Mouse (Mus musculus) stomach, embryonic 14.5 days (tissue): ENCODE results near the gene Trarg1. TPM values are rescaled to one million over a fixed set of nuclear protein-coding genes. Genes with fewer than 3 reads are reported as not detected.
"Not testable (repeated sequence)": the region's sequence is repeated elsewhere in the genome, so short reads cannot be mapped to it uniquely, and the experiment has no call there.

Experiments used
- ATAC-seq: fragments of 200-750 bp; cut with Nextera tagmentation; 2 replicates; pipeline ENCODE4 v1.8.0; 2017; ENCODE audit warnings: low read depth, moderate TSS enrichment; ENCODE audit not compliant: insufficient number of reproducible peaks, insufficient read depth, low FRiP score
- H3K27ac ChIP-seq: fragments of 300-500 bp; sonication (generic); 2 replicates; pipeline ENCODE4 v1.5.1; 2014; ENCODE audit warnings: mild to moderate bottlenecking, low read length, moderate library complexity, mixed read lengths
- H3K27me3 ChIP-seq: fragments of 300-500 bp; sonication (generic); 2 replicates; pipeline ENCODE4 v1.6.1; 2014; ENCODE audit warnings: low read length, control low read depth, mixed read lengths; ENCODE audit not compliant: control insufficient read depth, insufficient read depth
- H3K36me3 ChIP-seq: fragments of 300-500 bp; sonication (generic); 2 replicates; pipeline ENCODE4 v1.6.1; 2014; ENCODE audit warnings: mild to moderate bottlenecking, control low read depth, low read length, moderate library complexity, mixed read lengths; ENCODE audit not compliant: control insufficient read depth, insufficient read depth
- H3K4me1 ChIP-seq: fragments of 300-500 bp; sonication (generic); 2 replicates; pipeline ENCODE4 v1.6.1; 2014; ENCODE audit warnings: low read length, control low read depth, mixed read lengths; ENCODE audit not compliant: control insufficient read depth, insufficient read depth
- H3K4me2 ChIP-seq: fragments of 300-500 bp; sonication (generic); replicated peaks from 2 replicates; pipeline ENCODE4 v1.6.1; 2014; ENCODE audit warnings: low read depth, low read length, control low read depth
- H3K4me3 ChIP-seq: fragments of 300-500 bp; sonication (generic); 2 replicates; pipeline ENCODE4 v1.5.1; 2014; ENCODE audit warnings: low read depth, low read length, control low read depth
- H3K9ac ChIP-seq: fragments of 300-500 bp; sonication (generic); replicated peaks from 2 replicates; pipeline ENCODE4 v1.6.1; 2014; ENCODE audit warnings: low read depth, mild to moderate bottlenecking, control low read depth, low read length, moderate library complexity, mixed read lengths
- H3K9me3 ChIP-seq: fragments of 300-500 bp; sonication (generic); 2 replicates; pipeline ENCODE4 v1.6.1; 2016; ENCODE audit warnings: low read depth, low read length, control low read depth; ENCODE audit not compliant: control insufficient read depth
- WGBS: fragments of 180-500 bp; shearing (Covaris S2); extraction: QIAGEN DNeasy Blood & Tissue Kit; methylation state at CpG from one replicate; pipeline ENCODE4 v1.1.7; 2014; 5-methylcytosine and 5-hydroxymethylcytosine counted together
- polyA plus RNA-seq: library from polyadenylated mRNA; unstranded; fragments of >200 nt; fragmentation: Nextera tagmentation; extraction: Ambion mirVana; gene quantifications from 2 replicates; pipeline ENCODE4 v1.2.1, GENCODE M21; 2014

The Trarg1 gene
- 0.16 and 0.32 TPM in 2 replicates for polyA plus RNA-seq

DNA sequence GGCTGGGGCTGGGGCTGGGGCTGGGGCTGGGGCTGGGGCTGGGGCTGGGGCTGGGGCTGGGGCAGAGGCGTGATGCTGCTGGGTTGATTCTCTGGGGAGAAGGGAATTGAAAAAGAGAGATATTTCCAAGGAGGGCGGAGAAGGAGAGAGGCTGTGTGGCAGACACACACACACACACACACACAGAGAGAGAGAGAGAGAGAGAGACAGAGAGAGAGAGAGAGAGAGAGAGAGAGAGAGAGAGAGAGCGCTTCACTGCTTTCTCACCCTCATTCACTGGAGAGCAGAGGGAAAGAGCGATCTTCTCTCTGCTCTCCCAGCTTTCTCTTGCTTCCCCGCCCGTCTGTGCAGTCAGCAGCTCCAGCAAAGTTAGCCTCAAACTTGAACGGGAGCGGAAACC is at the start of gene Trarg1:
Gene Trarg1, plus strand, starts transcription at position 301 of the 400 bp plus-strand sequence.
- not testable (repeated sequence) for H3K9me3 ChIP-seq, H3K27me3 ChIP-seq, ATAC-seq, H3K27ac ChIP-seq, H3K4me2 ChIP-seq, H3K4me3 ChIP-seq, H3K4me1 ChIP-seq, H3K9ac ChIP-seq, H3K36me3 ChIP-seq
- WGBS: 38% methylated on average over 8 of the region's 8 CpGs

DNA sequence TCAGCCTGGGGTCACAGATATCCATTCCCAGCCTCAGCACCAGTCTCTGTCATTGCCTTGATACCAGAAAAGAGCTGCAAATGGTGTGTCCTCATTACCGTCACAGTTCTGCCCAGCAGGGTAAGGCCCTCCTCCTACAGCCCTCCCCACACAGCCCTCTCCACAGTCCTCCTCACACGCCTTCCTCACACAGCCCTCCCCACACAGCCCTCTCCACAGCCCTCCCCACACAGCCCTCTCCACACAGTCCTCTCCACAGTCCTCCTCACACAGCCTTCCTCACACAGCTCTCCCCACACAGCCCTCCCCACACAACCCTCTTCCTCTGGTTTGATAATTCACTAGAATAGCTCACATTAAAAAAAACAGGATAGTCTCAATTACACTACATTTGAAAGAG is 49.6 kb upstream of the Trarg1 start:
- Histone ChIP-seq H3K36me3 (no peaks in the 10 kb centered on the region), H3K27ac (no peak overlapping the region), H3K4me2 (no peak overlapping the region), H3K4me3 (no peak overlapping the region), H3K9ac (no peak overlapping the region), H3K4me1 (no peaks in the 10 kb centered on the region), H3K27me3 (0 out of 2 replicates have a peak, but pooled peaks cover 2% of the 10 kb centered on the region), H3K9me3 (no peaks in the 10 kb centered on the region)
- ATAC-seq: no peak
- WGBS: 47% methylated on average over 2 of the region's 2 CpGs

DNA sequence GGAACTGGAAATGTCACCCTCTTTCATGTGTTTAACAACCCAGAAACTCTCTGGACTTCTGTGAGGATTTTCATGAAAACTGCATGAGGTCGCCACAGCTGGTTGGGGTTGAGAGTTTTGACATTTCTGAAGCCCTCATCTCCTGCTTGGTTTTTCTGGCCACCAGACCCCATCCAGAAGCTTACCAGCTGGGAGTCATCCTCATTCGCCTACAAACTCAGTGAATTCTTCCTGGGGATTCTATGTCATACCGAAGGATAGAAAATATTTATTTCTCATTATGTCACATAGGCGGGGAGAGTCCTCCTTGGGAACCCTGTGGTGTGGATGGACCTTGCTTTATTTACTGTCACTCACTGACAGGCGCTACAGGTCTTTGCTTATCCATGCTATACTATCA is 49.1 kb upstream of the Trarg1 start:
- H3K27ac ChIP-seq: no peak overlapping the region
- H3K9me3 ChIP-seq: no peaks in the 10 kb centered on the region
- no peak for ATAC-seq
- H3K4me1 ChIP-seq: no peaks in the 10 kb centered on the region
- no peaks in the 10 kb centered on the region for H3K36me3 ChIP-seq
- H3K27me3 ChIP-seq: 0 out of 2 replicates have a peak, but pooled peaks cover 2% of the 10 kb centered on the region
- no peak overlapping the region for H3K4me3 ChIP-seq
- no peak overlapping the region for H3K9ac ChIP-seq
- no peak overlapping the region for H3K4me2 ChIP-seq
- 78% methylated on average over 5 of the region's 5 CpGs for WGBS

DNA sequence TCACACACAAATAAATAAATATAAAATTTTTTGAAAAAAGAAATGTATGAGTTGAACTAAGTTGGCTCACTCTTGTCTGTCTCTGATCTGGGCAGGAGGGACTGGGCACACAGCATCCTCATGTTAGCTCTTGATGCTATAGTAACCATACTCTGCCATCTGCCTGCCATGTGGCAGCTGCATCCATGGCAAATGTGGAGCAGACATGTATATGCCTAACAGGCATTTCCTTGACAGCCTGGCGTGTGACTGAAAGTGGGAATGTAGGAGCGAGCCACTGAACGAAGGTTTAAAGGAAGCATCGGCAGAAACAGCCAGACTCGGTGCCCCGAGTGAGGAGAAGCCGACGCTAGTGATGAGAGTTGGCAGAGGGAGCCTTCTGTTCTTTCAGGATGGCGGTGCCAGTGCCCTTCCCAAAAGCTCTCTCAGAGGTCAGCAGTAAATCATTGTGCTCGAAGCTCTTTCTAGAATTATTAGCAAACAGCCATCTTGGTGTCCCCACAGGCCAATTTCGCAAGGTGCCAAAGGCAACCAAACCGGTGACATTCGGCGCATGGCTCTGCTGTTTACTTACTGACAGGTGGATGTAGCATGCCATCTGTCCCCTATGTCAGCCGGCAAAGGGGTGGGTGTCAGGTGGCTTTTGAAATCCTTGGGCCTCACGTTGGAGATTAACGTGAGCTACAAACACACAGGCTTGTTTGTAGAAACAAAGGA is 40.2 kb upstream of the Trarg1 start:
- Histone ChIP-seq H3K9me3 (no peaks in the 10 kb centered on the region), H3K4me3 (no peak overlapping the region), H3K27ac (no peak overlapping the region), H3K36me3 (no peaks in the 10 kb centered on the region), H3K27me3 (no peaks in the 10 kb centered on the region), H3K4me2 (no peak overlapping the region), H3K9ac (no peak overlapping the region), H3K4me1 (no peaks in the 10 kb centered on the region)
- 76% methylated on average over 17 of the region's 17 CpGs for WGBS
- ATAC-seq: no peak

DNA sequence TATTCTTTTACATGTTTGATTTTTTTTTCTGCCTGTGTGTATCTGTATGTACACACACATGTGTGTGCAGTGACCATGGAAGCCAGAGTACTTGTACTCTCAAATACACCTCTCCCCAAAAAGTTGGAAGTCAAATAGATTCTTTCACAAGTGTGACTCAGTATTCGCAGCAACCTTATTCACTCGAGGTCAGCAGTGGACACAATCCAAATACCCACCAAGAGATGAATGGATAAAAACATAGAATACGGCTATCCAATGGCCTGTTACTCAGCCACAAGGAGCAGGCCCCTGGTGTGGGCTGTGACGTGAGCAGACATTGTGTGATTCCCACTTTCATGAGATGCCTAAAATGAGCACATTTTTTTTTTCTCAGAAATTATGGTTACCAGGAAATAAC is 39.4 kb upstream of the Trarg1 start:
- Histone ChIP-seq H3K27me3 (no peaks in the 10 kb centered on the region), H3K4me3 (no peak overlapping the region), H3K9ac (no peak overlapping the region), H3K4me2 (no peak overlapping the region), H3K27ac (no peak overlapping the region), H3K4me1 (no peaks in the 10 kb centered on the region), H3K9me3 (no peaks in the 10 kb centered on the region), H3K36me3 (no peaks in the 10 kb centered on the region)
- WGBS: 73% methylated on average over 4 of the region's 4 CpGs
- ATAC-seq: no peak

DNA sequence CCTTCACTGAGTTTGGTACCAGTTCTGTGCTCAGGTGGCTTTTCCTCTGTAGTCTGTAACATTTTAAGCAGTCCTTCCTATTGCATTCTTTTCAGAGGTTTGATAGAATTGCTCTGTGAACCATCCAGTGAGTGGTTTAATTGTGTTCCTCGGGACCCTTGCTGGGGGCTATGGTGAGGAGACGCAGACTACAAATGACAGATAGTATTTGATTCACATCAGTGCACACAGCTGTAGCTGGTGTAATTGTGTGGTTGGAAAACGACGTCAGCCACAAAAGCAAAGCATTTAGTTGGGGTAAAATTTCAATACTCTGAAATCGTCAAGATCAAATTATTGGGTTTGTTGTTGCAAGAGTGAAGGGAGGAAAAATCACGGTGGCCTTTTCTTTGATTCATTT is 35.4 kb upstream of the Trarg1 start:
- no peak for ATAC-seq
- Histone ChIP-seq H3K9ac (no peak overlapping the region), H3K27ac (no peak overlapping the region), H3K36me3 (no peaks in the 10 kb centered on the region), H3K27me3 (no peaks in the 10 kb centered on the region), H3K9me3 (no peaks in the 10 kb centered on the region), H3K4me2 (no peak overlapping the region), H3K4me3 (no peak overlapping the region), H3K4me1 (peaks cover 4% of the 10 kb centered on the region; the same call in 1 of the 2 replicates)
- WGBS: 79% methylated on average over 6 of the region's 6 CpGs

DNA sequence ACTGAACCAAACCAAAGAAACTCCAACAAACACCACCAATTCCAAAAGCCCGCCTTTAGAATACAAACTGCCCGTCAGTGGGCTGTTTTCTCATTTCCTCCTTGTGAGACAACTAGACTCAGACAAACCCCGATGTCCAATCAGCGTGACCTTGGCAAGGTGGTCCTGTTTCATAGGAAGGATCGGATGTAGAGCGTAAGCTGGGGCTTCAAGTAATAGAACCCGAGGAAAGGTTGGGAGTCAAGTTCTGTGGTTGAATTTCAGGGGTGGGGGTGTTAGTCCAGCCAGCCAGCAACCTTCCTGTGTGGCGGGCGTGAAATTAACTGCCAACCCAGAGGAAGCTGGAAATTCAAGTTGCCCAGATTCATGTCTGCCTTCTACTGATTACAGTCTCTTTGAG is 34.6 kb upstream of the Trarg1 start:
- H3K27ac ChIP-seq: no peak overlapping the region

DNA sequence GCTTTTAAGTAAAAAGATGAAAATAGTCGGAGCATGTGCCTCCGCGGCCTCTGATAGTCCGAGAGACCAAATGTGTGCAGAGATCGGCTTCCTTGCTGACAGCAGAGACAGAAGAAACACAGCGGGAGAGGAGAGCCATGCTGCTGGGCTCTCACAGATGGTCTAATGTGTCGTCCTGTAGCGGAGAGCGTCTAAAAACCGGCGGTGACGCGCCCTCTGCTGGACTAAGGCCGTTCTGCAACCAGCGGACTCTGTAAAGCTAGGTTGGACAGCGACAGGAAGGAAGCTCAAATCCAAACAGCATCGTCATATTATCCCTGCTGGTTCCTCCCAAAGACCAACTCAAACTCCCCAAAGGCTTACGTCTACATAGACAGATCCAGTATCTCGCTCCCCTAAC is 33.7 kb upstream of the Trarg1 start:
- no peaks in the 10 kb centered on the region for H3K9me3 ChIP-seq
- H3K4me1 ChIP-seq: peaks cover 4% of the 10 kb centered on the region; the same call in 1 of the 2 replicates
- under 1% methylated on average over 19 of the region's 19 CpGs for WGBS
- no peaks in the 10 kb centered on the region for H3K36me3 ChIP-seq
- no peak overlapping the region; the same call in 1 of the 2 replicates for H3K4me3 ChIP-seq
- H3K4me2 ChIP-seq: peak overlapping the region; percentile 42
- ATAC-seq: peak; percentile 65; the same call in 1 of the 2 replicates
- no peak overlapping the region for H3K9ac ChIP-seq
- H3K27ac ChIP-seq: no peak overlapping the region
- no peaks in the 10 kb centered on the region for H3K27me3 ChIP-seq

More for the DNA sequence above, 34.6 kb upstream of the Trarg1 start:
- ATAC-seq: no peak
- no peaks in the 10 kb centered on the region for H3K27me3 ChIP-seq
- H3K36me3 ChIP-seq: no peaks in the 10 kb centered on the region
- no peak overlapping the region for H3K4me3 ChIP-seq
- H3K4me1 ChIP-seq: peaks cover 4% of the 10 kb centered on the region; the same call in 1 of the 2 replicates
- H3K4me2 ChIP-seq: no peak overlapping the region
- H3K9ac ChIP-seq: no peak overlapping the region
- H3K9me3 ChIP-seq: no peaks in the 10 kb centered on the region
- 80% methylated on average over 9 of the region's 9 CpGs for WGBS
